Mouse (Mus musculus) erythroblast, adult 5-6 weeks (primary cell): Measurements from ENCODE around the gene Adra1d. TPM values are rescaled to one million over a fixed set of nuclear protein-coding genes. Genes with fewer than 3 reads are reported as not detected.

Experiments used
- ATAC-seq: replicated peaks from 2 replicates; pipeline ENCODE4 v1.8.0; 2016; ENCODE audit warnings: moderate number of reproducible peaks, mild to moderate bottlenecking, moderate TSS enrichment, inconsistent platforms; ENCODE audit not compliant: poor library complexity, low FRiP score, severe bottlenecking
- total RNA-seq, 2 experiments: library from RNA; stranded (forward) in 1 of 2; stranded (reverse) in 1 of 2; fragments of 150-400 nt in 1 of 2; fragments of 200-764, 138-1000 nt in 1 of 2; gene quantifications; 2 replicates each; pipeline versions ENCODE4 v1.2.3 to v1.2.4; 2015 to 2017; ENCODE audit warnings: low replicate concordance in 2 of 2

Adra1d gene
- total RNA-seq, 2 experiments from 2014 or later = not detected

DNA sequence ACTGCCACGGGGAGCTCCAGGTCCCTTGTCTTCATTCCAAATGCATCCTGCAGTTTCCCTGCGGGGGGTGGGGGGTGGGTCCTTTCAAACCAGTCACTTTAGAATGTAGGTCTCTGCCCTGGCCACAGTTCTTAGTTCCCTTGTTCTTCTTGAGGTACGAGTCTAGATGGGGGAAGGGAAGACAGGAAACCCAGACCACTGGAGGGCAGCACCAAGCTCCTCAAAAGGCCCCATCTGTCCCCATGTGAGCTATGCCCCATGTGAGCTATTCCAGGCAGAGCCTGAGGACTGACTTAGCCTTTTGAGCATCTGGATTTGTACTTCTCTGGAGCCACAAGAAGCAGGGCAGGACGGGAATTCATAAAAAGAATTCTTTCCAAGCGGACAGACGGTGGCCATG is 19.6 kb downstream of the Adra1d start:
- no peak for ATAC-seq

DNA sequence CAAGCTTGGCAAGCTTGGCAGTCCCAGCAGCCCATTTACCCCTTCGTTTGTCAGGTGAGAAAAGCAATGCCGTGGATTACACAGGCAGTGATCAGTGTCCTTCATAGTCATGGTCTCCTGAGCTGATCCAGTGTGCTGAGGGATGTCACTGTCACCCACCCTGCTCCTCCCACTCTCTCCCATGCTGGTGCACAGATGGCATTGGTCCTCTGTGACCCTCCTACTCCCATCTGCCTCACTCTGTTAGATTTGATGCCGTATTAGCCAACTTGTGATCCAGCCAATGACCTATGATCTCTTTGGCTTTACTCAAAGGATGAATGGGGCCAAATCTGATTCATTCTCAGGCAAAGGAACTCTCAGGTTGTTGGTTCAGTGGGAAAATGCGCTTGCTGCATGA is 20.4 kb downstream of the Adra1d start:
- ATAC-seq = no peak

DNA sequence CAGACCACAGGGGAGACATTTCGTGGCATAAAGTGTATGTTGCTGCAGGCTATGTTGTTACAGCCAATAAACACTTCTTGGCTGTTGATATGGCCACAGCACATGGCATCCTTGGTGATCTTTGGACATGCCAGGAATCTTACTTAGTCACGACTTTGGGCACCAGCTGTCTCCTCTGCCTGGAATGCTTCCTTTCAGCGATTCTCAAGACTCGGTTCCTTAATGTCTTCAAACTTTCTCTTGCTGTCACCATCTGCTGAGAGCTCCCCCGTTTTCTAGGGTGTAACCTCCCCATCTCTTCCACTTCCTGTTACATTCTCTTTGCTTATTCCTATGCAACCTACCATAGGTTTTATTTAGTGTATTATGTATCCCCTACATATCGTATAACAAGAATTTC is 22.3 kb downstream of the Adra1d start:
- no peak for ATAC-seq

DNA sequence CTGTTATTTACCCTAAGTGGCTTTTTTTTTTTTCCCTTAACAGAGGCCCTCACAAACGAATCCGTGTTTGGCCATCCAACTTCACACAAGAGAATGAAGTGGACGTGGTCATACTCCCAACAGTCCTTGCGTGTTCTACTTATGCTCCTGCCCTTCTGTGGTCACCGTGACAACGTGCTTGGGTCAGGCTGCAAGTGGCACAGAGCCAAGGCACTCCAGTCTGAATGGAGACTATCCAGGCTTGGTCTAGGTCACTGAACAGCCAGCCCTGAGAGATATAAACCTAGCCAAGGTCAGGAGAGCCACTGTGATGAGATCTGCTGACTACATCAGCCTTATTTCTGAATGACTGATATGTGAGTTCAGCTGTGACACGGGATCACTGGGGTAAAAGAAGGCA is 23.7 kb downstream of the Adra1d start:
- ATAC-seq = no peak

DNA sequence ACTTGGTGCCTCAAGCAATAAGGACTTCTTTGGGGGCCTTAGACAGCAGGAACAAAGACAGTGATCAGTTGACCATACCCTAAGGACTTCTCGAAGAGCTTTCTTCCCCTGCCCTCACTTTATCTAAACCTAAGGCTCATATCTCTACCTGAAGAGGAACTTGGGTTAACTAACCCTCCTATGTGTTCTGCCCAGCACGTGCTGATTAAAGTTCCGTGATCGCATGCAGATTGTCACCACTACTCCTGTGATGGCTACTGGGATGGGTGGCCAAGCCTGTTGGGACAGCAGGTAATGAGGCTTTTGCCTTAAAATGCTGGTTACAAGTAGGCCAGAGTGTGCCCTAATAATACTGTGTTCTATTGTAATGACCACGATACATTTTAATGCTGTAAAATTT is 26.9 kb downstream of the Adra1d start:
- no peak for ATAC-seq

DNA sequence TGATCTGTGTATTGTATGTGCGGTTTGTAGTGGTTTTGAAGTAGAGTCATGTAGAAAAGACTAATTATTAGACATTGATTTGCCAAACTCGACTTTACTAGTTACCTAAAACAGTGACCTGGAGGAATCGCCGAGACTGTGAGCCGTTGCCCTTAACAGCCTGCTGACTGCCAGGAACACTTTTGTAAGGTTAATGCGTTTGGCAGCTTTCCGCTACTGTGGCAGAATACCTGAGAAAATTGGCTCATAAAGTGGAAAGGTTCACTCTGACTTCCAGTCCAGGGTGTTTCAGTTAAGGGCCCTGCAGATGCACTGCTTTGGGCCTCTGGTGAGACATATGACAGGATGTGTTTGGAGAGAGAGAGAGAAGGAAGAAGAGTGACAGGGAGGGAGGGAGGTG is 30.8 kb downstream of the Adra1d start:
- no peak for ATAC-seq

DNA sequence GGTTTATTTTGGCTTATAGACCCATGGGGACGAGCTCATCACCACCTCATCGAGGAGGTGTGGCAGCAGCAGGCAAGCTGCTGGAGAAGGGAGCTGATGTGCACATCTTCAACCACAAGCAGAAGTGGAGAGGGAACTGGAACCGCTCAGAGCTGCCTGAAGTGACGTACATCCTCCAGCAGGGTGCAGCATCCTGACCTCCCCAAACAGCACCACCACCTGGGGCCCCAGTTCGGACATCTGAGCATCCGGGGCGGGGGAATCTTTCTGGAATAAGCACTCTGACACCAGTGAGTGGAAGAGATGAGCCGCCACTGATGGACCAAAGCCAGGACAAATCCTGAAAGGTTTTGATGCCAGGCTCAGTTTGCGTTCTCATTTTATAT is 31.5 kb downstream of the Adra1d start:
- ATAC-seq = peak; percentile 68

DNA sequence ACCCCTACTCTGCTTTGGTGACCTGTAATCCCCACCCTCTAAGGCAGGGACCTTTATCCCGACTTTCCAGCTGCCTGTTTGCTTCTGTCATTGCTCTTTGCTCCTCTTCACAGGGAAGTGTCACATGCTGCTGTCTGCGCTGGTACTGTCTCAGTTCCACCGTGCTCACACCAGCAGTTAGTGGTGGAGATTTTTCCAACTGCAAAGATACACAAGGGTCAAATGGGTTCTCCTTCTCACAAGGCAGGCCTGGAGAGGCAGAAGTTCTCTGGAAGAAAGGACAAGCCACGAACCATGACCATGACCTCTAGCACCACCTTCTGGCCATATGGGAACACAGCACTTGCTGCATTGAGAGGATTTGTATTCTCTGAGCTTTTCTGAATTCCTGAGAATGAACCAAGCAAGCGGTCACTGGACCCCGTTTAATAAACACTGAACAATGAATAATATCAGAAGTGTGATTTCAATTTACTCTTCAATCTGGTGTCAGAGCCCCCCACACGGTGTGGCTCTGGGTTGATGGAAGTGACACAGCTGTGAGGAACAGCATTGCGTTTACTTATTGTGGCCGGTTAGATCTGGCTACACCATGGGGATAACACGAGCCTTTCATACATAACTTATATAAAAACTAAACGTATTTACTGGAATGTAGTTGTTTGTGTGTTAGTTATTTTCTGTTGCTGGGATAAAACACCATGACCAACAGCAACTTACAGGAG is 32.0 kb downstream of the Adra1d start:
- peak; percentile 75 for ATAC-seq

DNA sequence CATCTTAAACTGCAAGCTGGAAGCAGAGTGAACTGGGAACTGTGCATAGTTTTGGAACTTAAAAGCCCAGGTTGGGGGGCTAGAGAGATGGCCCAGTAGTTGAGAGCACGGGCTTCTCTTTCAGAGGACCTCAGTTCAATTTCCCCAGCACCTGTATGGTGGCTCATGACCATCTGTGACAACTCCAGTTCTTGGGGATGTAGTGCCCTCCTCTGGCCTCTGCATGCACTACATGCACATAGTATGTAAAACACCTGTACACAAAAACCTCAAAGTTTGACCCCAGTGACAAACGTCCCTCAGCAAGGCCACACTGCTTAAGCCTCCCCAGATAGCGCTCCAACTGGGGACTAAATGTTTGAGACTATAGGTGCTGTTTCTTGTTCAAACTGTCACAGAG is 35.0 kb downstream of the Adra1d start:
- peak; percentile 51 for ATAC-seq

DNA sequence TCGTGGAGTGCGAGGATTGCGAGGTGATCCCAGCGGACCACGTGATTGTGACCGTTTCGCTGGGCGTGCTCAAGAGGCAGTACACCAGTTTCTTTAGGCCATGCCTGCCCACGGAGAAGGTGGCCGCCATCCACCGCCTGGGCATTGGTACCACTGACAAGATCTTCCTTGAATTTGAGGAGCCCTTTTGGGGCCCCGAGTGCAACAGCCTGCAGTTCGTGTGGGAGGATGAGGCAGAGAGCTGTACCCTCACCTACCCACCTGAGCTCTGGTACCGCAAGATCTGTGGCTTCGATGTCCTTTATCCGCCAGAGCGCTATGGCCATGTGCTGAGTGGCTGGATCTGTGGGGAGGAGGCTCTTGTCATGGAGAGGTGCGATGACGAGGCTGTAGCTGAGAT is 41.3 kb downstream of the Adra1d start:
- no peak for ATAC-seq

DNA sequence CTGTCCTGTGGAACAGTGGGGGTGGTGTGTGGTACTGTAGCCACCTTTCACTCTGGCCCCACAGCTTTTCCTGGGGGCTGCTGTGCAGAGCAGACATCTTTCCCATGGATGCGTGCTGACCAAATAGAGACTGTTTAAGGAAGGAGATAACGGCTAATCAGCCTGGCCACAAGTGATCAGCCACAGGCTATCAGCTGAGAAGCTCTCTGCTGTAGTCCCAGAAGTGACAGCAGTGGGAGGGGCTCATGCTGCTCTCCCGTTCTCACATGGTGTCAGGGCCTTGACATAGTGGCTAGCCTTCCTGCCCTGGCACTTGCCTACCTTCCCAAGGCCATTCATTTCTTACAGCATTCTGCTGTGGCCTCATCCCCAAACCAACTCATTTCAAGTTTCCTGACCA is 43.3 kb downstream of the Adra1d start:
- ATAC-seq = peak; percentile 77

DNA sequence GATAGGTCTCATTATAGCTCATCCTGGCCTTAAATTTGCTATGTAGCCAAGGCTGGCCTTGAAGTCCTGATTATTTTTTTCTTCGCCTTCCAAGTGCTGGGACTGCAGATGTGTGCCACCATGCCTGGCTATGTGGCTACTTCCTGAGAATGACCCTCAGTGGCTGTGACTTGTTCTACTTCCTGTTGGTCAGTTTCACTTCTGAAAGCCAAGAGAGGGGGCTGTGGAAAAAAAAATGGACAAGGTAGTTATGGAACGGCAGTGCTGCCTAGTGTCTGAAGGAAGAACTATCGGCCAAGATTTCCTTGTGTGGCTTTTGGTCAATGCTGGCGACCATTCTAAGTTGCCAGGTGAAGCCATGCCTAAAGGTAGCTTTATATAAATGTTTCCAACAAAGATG is 44.5 kb downstream of the Adra1d start:
- no peak for ATAC-seq

DNA sequence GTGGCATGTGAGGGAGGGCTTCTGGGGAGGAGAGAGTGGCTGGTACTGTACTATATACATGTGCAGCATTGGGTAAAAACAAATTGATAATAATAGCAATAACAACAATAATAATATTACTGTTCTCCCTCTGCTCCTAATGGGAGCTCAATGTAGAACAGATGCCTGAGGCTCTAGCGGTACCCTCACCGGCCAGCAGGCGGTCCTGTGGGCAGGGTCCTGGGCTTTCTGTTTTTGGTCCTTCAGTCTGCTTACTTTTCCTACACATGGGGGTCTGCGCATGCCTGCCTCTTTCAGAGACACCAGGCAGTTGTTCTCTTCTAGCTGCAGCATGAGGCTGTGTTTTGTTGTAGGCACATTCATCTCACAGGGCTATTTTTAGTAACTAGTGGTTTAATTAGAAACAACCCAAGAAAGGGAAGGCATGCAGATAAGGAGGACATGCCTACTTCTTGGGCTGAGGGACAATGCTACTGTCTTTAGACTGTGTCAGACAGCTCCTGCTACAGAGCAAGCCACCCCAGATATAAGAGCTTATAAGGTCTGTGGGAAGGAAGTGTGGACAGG is 47.9 kb downstream of the Adra1d start:
- no peak for ATAC-seq

DNA sequence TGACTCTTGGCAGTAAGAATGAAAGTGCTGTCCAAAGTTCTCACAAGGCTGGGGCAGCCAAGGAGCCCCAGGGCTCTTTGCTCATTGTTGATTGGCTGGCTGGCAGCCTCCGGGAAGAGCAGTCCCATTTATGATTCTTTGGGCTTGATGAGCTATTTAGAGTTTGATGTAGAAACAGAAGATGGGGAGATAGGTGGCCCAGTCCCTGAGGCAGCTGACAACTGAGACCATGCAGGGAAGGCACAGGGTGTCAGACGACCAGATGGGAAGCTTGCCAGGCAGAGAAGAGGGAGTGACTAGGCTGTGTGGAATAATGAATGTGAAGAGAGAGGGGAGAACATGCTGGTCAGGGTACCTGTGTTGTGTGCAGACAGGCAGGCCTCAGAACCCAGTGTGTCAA is 48.6 kb downstream of the Adra1d start:
- ATAC-seq = no peak

DNA sequence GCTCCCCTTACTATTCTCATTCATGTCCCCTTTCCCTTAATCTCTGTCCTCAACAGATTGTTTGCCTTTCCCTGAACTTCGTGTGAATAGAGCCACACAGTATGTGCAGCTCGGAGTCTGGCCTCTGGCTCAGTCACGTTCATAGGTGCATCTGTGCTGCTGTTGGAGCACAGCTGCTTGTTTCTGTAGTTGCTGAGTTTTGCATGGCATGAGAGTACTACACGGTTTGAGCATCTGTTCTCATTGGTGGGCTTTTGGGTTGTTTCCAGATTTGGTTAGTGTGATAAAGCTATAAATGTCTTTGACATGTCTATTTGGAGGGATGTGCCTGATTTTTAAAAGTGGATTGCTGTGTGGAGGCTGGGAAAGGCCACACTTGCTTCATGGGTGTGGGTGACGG is 51.6 kb downstream of the Adra1d start:
- ATAC-seq = no peak

DNA sequence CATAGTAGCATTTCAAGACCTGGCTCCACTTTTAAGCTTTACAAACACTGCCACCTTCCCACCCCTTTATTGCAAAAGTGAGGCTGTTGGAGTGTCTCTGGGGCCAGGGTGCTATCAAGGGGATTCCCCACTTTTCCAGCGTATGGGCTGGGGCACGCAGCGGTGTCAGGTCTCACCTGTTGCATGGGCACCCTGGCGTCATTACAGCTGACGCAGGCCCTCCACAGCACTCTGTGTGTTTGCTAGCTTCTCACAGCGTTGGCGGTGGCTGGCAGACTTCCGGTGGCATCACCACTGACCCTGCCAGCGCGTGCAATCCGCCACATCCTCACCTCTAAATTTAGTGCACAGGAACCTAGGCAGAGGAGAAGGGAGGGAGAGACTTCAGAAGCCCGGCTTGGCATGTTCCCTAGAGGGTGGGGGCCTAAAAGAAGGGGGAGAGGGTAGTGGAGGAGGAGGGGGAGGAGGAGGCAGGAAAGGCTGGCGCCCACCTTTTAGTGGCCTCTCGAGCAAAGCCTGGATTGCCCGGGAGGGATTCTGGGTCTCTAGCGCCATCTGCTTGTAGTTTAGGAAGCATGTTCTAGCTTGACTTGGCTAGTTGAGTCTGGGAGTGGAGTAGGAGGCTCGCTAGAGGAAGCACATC is 52.3 kb downstream of the Adra1d start:
- ATAC-seq = peak; percentile 55

DNA sequence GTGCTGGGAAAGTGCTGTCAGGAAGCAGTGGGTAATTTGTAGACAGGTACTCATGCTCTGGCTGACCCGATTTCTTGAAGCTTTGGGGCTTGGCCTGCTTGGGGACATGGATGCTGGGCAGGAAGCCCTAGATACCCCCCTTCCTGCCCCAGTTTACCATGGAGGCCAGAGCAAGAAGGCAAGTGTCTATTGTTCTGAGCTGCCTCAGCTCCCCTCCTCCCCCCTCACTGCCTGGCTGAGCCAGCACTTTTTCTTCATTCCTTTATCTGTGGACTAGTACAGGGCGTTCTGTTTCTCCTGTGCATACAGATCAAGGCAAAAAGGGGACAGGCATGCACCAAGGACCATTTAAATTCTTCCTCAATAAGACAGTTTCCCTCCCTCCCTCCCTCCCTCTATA is 53.6 kb downstream of the Adra1d start:
- ATAC-seq = no peak

DNA sequence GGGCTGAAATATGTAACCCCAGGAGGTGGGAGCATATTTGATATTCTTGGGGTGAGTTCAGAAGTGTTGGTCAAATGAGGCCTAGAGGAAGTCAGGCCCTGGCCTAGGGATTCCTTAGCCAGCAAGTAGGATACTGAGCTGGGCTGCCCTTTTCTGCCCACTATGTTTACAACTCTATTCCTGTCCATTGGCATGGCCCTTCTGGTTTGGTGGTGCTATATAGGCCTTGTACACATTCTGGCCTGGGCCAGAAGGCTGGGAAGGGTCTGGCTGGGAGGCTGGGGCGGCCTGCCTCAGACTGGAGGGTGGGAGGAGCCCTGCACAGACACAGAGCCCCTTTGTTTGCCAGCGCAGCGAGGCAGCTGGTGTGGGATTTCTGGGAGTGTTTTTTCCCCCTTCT is 55.7 kb downstream of the Adra1d start:
- ATAC-seq = no peak

DNA sequence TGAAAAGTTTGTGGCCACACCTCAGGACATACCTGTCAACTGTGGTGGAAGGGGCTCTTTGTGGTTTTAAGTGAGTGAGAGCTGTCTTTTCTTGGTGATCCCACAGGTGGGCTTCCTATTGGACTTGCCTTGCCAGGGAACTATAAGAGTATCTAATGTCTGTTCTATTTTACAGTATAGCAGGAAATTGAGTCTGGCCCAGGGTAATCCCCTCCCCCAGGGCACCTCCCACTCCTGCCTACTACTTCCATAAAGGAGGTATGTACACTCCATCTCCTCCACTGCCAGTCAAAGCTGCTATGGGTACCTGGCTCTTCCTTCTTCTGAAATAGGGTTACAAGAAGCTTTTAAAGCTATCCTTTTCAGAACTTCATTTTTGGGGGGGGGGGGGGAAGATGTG is 56.7 kb downstream of the Adra1d start:
- ATAC-seq = no peak

DNA sequence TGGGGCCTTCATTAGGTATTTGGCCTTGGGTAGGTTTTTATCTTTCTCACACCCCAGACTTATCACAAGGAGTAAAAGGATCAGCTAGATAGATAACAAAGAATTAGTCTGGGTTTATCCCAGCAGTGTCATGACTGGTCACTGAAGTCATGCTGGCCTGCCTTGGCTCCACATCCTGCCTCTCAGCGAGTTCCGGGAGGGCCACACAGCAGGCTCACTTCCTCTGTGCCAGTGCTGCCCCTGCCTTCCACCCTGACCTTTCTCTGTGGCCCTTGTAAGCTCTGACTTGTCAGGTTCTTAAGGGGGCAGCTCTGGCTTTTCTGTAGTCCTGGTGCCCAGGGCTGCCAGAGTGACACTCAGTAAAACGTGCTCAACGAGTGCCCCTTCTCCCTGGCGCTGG is 59.5 kb downstream of the Adra1d start:
- ATAC-seq = no peak

DNA sequence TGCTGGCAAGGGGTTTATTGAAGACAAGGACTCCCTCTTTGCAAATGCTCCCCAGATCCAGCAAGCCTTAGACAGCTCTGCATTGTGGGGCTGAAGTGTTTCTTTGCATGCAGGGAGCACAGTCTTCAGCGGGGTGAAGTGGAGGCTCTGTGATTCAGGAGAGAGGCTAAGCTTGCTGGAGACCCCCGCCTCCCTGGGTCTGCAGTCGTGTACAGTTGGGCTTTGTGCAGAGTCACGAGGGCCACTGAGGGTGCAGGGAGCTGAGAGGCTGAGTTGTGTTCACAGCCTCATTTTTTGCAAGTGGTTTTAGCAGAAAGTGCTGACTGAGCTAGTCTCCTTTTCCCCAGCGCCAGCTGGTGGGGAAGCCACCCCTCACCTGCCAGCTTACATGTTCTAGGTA is 60.2 kb downstream of the Adra1d start:
- no peak for ATAC-seq
